22 mouse cellular contexts compared by ENCODE assay signal in genomic region chr11:77021749-77022396, GRCm38 (mm10). TPM values are rescaled to one million over a fixed set of nuclear protein-coding genes. Genes with fewer than 3 reads are reported as not detected.
DNase-seq lines count a peak whose midpoint lies in the region; ATAC-seq and TF ChIP-seq lines count a peak whose summit lies in the region.
"Had no signal": no experiment of that assay in that cellular context is flagged by ENCODE, and none has a peak within 500 bp of the region (broad histone marks: within the 10 kb centered on the region; RNA-seq: fewer than 3 reads in every experiment).

No protein-coding gene starts in this region.

- H3K4me1 ChIP-seq in liver, embryonic 14.5 days (replicated peaks; ENCODE audit: control insufficient read depth in 2 of 2, insufficient read depth in 2 of 2, low read length in 1 of 2), result peaks cover 0 to 4% of the 10 kb centered on the region in 2 experiments; a peak in 3 of 4 replicates
- H3K4me1 ChIP-seq: embryonic facial prominence, embryonic 15.5 days; forebrain, embryonic 10.5 days; heart, embryonic 15.5 days; hindbrain, embryonic 15.5 days; limb, embryonic 12.5 days; midbrain, embryonic 12.5 days; neural tube, embryonic 15.5 days had no signal

- peak; percentile 51 for DNase-seq in kidney, adult 11 months
- DNase-seq in kidney, postnatal 4 days, result no peak
- DNase-seq in 416B (ENCODE audit: low read depth), result peak; percentile 48
- DNase-seq in kidney, postnatal 10 days, result peak; percentile 12
- DNase-seq in liver, embryonic 14.5 days (ENCODE audit: low read depth in 3 of 3, low spot score in 3 of 3), result no peak
- DNase-seq in gastrocnemius, postnatal 36 days, result no peak
- DNase-seq in right cerebral cortex, postnatal 10 days (ENCODE audit: low spot score in 2 of 2), result no peak
- no peak for DNase-seq in left cerebral cortex, postnatal 36 days (ENCODE audit: low spot score in 2 of 2)
- DNase-seq: adrenal gland, postnatal 25 days; cerebellum, adult 9-10 months; heart, postnatal 4 days; lung, embryonic 14.5 days; right cerebral cortex, adult 18-20 months had no signal

- peak; percentile 67 for ATAC-seq in liver, embryonic 14.5 days (ENCODE audit: insufficient read depth)
- ATAC-seq: CD4-positive, CD25-positive, alpha-beta regulatory T cell, adult 4 months had no signal

- TF ChIP-seq EP300 in liver, embryonic 14.5 days (IDR thresholded peaks at IDR 0.05; ENCODE audit: low read depth), result no peak

- intact Hi-C loops in gastrocnemius, postnatal 36 days (cut with DNase I), result no loop called here
- intact Hi-C loops in left cerebral cortex, postnatal 36 days (cut with DNase I), result no loop called here

- 53% methylated on average over 9 of the region's 9 CpGs for WGBS in liver, embryonic 14.5 days (ENCODE audit: insufficient replicate concordance)

- no peaks in the 10 kb centered on the region for H3K9me3 ChIP-seq in liver, embryonic 14.5 days (ENCODE audit: control insufficient read depth, low read length)
- H3K9me3 ChIP-seq: embryonic facial prominence, embryonic 15.5 days; forebrain, embryonic 10.5 days; heart, embryonic 15.5 days; hindbrain, embryonic 15.5 days; limb, embryonic 12.5 days; midbrain, embryonic 12.5 days; neural tube, embryonic 15.5 days had no signal

- no peak overlapping the region for H3K4me3 ChIP-seq in liver, embryonic 14.5 days (ENCODE audit: insufficient read depth in 1 of 2, low read depth in 2 of 2, low read length in 2 of 2)
- H3K4me3 ChIP-seq: embryonic facial prominence, embryonic 15.5 days; forebrain, embryonic 10.5 days; heart, embryonic 15.5 days; hindbrain, embryonic 15.5 days; layer of hippocampus, adult 2 months; limb, embryonic 12.5 days; midbrain, embryonic 12.5 days; neural tube, embryonic 15.5 days had no signal

- H3K9ac ChIP-seq in liver, embryonic 14.5 days (replicated peaks), result no peak overlapping the region
- H3K9ac ChIP-seq: embryonic facial prominence, embryonic 15.5 days; heart, embryonic 15.5 days; hindbrain, embryonic 15.5 days; limb, embryonic 12.5 days; lung, embryonic 14.5 days; midbrain, embryonic 12.5 days; neural tube, embryonic 15.5 days had no signal

- H3K36me3 ChIP-seq in liver, embryonic 14.5 days (replicated peaks; ENCODE audit: control insufficient read depth, insufficient read depth, low read depth), result no peaks in the 10 kb centered on the region
- H3K36me3 ChIP-seq: embryonic facial prominence, embryonic 15.5 days; forebrain, embryonic 10.5 days; heart, embryonic 15.5 days; hindbrain, embryonic 15.5 days; limb, embryonic 12.5 days; midbrain, embryonic 12.5 days; neural tube, embryonic 15.5 days had no signal

- no peak for TF ChIP-seq CTCF in liver, embryonic 14.5 days (IDR thresholded peaks at IDR 0.05; ENCODE audit: low read depth)

- H3K4me2 ChIP-seq in liver, embryonic 14.5 days (ENCODE audit: low read depth), result no peak overlapping the region
- H3K4me2 ChIP-seq: embryonic facial prominence, embryonic 15.5 days; heart, embryonic 15.5 days; hindbrain, embryonic 15.5 days; limb, embryonic 12.5 days; lung, embryonic 14.5 days; midbrain, embryonic 12.5 days; neural tube, embryonic 15.5 days had no signal

- no peaks in the 10 kb centered on the region for H3K27me3 ChIP-seq in liver, embryonic 14.5 days (ENCODE audit: control insufficient read depth, insufficient read depth, low read length)
- H3K27me3 ChIP-seq: embryonic facial prominence, embryonic 15.5 days; hindbrain, embryonic 15.5 days; limb, embryonic 12.5 days; midbrain, embryonic 12.5 days; neural tube, embryonic 15.5 days had no signal

- no peak overlapping the region for H3K27ac ChIP-seq in liver, embryonic 14.5 days
- H3K27ac ChIP-seq: embryonic facial prominence, embryonic 15.5 days; forebrain, embryonic 10.5 days; heart, embryonic 15.5 days; hindbrain, embryonic 15.5 days; layer of hippocampus, adult 2 months; limb, embryonic 12.5 days; midbrain, embryonic 12.5 days; neural tube, embryonic 15.5 days had no signal

RNA-seq across cellular contexts. Expression of gene Slc6a4, which starts 23.5 kb away (rescaled TPM):
- 2.4 and 2.7 TPM in 2 replicates for polyA plus RNA-seq in liver, embryonic 14.5 days (2012; rRNA removed)
- 1.6 and 3.0 TPM in 2 replicates for polyA plus RNA-seq in liver, embryonic 14.5 days (2014; fragmentation: Nextera tagmentation; extraction: Ambion mirVana)
- under 1 TPM; 0.15 to 0.31 TPM for total RNA-seq in gastrocnemius, postnatal 36 days (2021)
- total RNA-seq in left cerebral cortex, postnatal 36 days (2021), result under 1 TPM in 1 of 2 experiments, not detected in 1; 0.20 TPM
- total RNA-seq: layer of hippocampus, adult 2 months had no signal

RNA-seq across cellular contexts. Expression of gene Nsrp1, which starts 56.4 kb away (rescaled TPM):
- 1.8 and 3.8 TPM in 2 replicates for polyA plus RNA-seq in liver, embryonic 14.5 days (2012; rRNA removed)
- polyA plus RNA-seq in liver, embryonic 14.5 days (2014; fragmentation: Nextera tagmentation; extraction: Ambion mirVana), result 22.9 and 23.5 TPM in 2 replicates
- total RNA-seq in gastrocnemius, postnatal 36 days (2021), result 10 to 100 TPM; 10.5 to 13.5 TPM
- total RNA-seq in left cerebral cortex, postnatal 36 days (2021), result 10 to 100 TPM; 17.3 to 22.6 TPM

Comparison
In these comparisons a context has a peak if more than half of its experiments do, and no peak if none do; other contexts are left out.
1. DNase-seq: peak in kidney, adult 11 months (single experiment), 416B (single experiment) and kidney, postnatal 10 days (single experiment); none in kidney, postnatal 4 days (0 of 2), liver, embryonic 14.5 days (0 of 3), gastrocnemius, postnatal 36 days (0 of 2), right cerebral cortex, postnatal 10 days (0 of 2) and left cerebral cortex, postnatal 36 days (0 of 2).